Mouse (Mus musculus) NIH3T3 (cell line): Measurements from ENCODE around the gene Gpatch4.
A peak's percentile ranks its signal among the peaks of the same experiment; 100 is the strongest.

Source experiments
- DNase-seq: peaks from one replicate; pipeline ENCODE4 v3.0.0-alpha.2; 2012; ENCODE audit warnings: low read depth

Gpatch4 gene

DNA sequence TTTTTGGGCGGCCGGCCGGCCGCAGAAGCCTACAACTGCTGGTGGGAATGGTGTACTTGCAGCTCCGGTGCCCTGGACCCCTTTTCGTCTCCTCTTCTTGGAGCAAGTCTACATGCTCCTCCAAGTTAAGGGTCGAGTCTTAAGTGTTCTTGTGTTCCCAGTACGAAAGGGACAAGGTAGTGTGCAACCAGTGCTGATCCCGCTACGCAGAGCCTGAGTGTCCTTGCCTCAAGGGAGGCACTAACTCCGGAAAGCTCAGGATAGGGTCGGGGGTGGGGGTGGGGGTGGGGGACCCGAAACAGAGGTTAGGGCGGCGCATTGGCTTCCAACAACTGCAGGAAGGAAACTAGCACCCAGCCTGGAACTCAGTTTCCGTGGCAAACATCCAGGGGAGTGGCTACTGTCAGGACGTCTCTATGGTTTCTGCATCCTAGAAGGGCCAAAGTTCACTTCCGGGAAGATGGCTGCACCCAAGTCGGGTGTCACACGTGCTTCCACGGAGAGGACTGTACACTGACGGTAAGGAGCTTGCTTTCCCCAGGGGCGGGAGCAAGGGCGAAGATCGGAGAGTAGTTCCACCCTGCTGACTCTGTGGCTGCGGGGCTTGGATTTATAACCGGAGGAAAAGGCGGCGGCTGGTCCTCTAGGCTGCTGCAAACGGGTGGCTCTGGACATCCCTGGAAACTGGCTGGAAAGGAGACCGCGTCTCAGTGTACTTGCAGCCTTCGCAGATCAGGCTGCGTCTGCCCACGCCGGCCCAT is at the start of gene Gpatch4:
Gpatch4 (plus strand) TSS at position 448 of the 761 bp plus-strand sequence.
- DNase-seq = peak; percentile 97

DNA sequence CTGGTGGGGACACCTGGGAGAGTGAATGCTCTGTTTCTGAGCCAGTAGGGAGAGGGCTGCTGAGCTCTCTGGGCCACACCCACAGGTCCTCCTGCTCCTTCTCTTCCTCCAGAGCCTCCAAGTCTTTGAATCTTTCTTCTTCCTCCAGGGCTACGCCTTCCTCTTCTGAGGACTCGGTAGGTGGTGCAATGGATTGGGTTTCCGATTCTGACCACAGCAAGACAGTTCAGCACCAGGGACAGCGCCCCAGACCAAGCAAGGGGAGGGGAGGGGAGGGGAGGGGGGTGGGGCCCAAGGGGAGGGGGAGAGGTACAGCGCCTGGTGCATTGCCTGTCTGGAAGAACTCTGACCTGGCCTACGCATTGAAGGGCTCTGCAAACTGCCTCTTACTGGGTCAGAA is 49.5 kb upstream of the Gpatch4 start:
- DNase-seq = peak; percentile 79

DNA sequence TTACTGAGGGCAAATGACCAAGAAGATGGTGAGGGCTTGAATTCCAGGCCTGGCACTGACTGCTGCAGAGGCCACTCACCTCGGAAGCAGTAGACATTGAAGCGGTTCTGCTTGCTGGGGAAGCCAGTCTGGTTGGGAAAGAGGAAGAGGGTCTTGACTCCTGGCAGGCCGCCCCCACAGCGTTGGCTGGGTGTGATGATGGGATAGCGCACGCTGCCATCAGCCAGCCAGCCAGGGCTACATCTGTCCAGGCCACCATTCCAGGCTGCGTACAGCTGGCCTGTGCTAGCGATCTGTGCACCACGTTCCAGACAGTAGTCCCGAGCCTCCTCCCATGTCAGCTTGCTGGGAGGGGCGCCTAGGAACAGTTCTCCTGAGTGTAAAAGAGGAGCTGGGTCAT is 47.6 kb upstream of the Gpatch4 start:
- no peak for DNase-seq

DNA sequence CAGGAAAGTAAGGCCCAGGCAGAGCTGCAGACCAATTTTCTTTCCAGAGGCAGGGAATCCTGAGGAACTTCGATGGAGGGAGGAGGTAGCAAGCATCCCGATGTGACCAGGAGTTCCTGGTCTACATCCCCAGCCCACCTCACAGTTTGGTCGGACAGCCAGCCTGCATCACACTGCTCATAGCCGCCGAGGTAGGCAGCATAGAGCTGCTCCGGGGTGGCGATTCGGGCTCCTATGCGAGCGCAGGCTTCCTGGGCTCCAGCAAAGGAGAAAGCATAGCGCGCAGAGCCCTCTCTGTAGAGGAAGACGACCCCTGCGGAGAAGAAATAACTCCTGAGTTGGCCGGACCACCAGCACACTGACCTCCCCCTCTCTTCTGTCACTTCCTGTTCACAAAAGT is 46.5 kb upstream of the Gpatch4 start:
- no peak for DNase-seq

DNA sequence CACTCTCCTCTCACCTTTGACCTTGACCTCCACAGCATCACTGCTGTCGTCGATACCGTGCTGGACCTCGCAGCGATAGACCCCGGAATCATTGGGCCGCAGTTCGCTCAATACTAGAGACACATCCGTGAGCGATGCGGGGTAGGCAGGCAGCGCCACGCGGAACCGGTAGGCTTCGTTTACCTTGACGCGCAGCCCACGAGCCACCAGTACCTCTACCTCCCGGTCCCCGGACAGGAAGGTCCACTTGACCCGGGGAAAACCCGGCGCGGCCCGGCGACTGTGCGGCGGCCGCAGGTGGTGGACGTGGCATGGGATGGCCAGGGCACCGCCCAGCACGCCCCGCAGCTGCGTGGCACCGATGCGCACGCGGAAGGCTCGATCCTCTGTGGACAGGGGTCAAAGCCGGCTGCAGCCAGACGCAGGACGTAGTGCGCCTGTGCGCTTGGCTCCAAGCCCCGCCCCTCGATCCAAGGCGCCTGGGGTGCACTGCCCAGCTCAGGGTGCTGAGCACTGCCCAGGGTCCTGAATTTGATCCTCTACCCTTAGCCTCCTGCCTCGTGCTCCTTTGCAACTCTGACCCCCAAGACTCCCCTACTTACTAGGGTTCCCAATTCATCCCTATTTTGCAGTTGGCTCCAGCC is 45.8 kb upstream of the Gpatch4 start:
- DNase-seq = peak; percentile 56

DNA sequence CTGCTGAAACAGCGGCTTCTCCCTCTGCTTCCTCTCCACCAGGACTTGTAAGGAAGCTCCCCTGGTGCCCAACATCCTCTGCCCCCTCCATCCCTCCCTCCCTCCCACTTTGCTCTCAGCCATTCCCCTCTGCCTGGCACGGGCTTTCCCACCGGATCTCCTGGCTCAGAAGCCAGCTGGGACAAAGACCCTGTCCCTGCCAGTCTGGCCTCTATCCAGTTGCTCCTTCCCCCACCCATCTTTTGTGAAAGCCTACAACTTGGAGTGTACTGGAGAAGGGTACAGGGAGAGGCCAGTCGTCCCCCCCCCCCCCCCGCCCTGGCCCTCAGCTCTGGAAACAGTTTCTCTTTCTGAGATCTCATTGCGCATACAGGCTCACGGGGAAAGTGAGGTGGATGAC is 44.2 kb upstream of the Gpatch4 start:
- DNase-seq = no peak

DNA sequence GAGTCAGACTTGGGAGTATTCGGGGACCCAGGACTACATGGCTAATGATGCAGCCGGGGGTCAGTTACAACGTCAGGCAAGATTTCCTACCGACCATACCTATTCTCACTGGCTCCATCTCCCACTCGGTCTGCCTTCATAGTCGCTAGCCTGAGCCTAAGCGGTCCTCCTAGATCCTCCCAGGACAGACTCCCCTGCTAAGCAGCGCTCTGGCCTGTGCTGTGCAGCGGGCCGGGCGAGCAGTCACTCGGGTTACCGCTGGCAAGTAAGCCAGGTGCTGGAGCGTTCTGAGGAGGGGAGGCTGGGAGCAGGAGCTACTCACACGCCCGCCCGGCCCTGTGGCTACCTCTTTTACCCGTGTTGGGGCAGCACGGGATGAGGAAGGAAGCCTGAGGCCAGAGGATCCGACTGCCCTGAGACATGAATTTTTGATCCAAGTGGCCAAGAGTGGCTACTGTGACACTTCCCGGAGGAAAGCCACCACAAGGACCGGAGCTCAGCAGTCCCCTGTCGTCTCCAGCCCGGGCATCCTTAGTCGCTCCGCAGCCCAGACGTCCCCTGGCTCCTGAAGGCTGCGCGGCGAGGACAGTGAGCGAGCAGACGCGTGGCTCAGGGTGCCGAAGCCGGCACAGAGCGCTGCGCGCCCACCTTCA is 43.5 kb upstream of the Gpatch4 start:
- no peak for DNase-seq

DNA sequence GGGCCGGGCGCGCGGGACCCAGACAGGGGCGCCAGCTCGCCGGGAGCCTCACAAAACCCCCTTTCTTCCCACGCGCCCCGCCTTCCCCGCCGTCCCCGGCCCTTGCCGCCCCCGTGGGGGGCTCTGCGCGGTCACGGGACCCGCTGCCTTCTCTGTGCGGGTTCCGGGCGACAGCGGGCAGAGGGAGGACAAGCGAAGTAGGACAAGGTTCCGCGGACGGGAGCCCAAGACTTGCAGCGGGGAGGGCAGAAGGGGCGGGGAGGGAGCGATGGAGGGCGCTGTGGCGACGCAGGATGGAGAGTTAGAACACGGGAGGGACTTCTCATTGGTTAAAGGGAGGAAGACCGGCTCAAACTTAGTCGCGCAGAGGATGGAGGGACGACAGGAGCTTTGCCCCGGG is 42.7 kb upstream of the Gpatch4 start, which contains the start of gene Bcan:
Bcan (minus strand) TSS at position 50 of the 400 bp plus-strand sequence.
- DNase-seq = no peak

DNA sequence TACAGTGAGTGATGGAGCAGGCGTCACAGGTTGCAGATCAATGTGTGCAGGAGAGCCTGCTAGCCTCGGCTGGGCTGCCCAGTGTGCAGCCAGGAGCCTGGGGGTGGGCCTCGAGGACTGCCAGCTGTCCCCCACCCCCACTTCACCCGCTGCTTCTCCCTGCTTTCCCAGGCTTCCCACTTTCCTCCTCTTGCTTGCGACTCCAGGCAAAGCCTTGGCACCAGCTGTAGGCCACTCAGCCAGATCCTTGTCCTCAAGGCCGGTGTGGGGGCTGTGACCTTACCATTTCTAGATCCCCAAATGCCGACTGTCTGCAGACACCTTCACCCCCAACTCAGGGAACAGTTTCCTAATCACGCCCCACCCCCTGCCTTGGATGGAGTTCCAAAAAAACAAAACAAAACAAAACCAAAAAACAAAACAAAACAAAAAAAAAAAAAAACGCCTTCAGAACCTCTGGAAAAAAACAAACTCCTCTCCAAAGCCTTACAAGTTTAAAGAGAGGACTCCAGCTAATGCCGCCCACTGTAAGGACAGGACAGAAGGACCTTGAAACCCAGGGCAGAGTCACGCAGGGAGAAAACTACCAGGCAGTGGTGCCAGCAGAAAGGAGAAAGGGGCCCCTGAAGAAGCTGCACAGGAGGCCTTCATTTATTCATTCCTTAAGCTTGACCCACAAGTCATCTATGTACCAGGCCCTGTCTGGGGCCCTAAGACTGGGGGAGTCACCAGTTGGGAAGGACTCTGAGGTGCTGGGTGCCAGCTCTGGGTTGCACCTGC is 41.9 kb upstream of the Gpatch4 start:
- DNase-seq = no peak

DNA sequence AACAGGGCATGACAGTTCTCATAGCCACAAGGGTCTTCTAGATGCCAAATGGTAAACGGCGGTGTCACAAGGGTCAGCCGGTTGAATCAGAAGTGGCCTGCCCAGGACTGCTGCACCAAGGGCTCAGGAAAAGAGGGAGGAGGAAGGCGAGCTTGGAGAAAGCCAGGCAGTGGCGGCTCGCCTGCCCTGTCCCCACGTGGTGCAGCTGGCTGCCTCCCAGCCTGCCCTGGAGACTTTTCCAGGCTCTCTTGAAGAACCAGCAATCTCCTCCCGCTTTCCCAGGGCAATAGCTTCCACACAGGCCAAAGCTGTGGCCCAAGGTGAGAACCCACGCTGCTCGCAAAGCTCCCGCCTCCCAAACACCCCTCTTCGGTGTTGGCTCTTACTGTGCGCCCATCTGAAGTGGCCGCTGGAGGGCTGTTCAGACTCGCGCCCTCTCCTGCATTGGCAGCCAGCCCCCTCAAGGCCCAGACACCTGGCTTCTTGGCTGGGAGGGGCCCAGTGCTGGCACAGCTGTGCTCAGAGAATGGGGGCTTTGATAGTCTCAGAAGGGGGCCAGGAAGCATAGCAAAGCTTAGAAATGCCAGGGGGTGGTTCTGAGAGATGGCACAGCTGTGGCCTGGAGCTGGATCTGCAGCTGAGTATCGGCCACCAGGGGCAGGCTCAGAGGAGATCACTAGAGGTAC is 40.5 kb upstream of the Gpatch4 start:
- peak; percentile 64 for DNase-seq

DNA sequence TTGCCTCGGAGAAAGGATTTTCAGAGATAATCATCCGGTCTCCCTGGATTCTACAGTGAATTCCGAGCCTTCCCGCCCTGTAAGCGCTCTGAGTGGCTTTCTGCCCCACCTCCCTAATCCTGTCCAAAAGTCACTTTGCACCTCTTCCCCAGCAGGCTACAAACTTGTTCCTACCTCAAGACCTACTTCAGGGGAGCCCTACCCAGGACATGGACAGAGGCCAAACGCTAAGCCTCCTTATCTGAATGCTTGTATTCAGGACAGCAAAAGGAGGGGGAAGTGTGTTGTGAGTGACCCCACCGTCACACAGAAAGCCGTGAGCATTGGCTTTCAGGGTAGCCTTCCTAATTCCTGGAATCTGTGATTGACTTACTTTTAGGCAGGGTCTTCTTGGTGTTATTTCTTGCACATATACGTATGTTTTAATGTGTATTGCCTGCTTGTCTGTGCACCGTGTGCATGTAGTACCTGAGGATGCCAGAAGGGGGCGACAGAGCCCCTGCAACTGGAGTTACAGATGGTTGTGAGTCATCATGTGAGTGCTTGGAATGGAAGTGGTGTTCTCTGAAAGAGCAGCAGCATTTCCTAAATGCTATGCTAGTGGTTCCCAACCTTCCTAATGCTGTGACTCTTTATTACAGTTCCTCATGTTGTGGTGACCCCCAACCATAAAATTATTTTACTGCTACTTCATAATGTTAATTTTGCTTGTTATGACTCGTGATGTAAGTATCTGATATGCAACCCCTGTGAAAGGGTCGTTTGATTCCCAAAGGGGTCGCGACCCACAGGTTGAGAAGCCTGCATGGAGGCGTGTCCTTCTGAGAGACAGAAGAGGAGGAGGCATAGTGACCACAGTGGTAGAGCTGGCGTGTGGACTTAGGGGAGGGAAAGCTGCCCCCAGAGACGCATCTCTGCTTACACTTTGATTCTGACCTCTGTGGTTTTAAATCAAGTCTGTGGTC is 36.8 kb upstream of the Gpatch4 start:
- DNase-seq = peak; percentile 57

DNA sequence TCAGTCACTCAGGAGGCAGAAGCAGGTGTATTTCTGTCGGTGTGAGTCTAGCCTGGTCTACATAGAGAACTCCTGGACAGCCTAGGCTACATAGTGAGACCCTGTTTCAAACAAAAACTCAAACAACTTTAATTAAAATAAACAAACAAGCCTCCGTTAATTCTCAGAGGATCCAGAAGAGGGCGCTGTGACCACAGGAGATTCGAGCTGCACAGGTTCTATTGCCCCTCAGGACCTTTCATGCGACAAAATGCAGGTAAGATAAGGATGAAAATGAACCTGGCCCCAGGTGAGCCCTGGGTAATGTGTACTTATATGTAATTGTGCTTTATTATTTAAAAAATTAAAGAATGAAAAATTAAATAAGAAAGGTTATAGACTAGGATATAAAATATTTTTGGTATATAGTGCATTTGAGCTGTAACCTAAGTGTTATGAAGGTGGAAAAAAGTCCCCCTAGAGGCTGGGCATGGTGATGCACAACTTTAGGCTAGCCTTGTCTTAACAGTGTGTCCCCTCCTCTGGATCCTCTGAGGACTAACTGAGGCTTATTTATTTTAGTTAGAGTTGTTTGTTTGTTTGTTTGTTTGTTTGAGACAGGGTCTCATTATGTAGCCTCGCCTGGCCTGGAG is 32.2 kb upstream of the Gpatch4 start:
- peak; percentile 61 for DNase-seq

DNA sequence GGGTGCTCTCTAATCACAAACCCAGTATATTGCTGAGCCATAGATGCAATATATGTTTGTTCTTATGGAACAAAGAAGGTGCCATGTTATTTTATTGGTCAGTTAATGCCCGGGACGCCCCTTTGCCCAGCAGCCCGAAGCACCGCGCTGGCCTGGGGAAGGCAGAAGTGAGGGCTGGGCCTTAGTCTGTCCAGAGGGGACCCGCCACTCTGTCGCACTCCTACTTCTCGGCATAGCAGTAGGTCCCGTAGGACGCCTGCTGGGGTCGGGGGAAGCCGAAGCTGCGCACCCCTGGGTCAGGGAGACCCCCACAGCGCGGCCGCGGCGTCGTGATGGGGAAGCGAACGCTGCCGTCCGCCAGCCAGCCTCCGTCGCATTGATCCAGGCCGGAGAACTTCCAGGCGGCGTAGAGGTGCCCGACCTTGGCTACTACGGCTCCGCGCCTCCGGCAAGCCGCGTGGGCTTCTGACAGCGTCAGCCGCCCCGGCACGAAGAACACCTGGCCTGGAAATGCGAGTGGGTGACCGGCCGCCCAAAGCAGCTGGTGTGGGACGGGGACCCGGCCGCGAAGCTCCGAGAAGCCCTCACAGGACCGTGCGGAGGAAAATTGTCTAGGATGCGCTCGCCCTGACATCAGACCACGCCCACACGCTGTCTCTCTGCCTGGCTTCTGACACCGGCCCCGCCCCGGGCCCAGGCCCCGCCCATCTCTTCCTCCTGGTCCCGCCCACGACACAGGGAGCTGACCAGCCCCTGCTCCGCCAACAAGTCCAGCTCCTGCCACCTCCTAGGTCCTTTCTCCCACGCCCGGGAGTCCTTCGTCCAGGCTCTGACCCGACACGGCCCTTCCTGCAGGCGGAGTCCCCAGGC is 20.4 kb upstream of the Gpatch4 start:
- DNase-seq = peak; percentile 17

DNA sequence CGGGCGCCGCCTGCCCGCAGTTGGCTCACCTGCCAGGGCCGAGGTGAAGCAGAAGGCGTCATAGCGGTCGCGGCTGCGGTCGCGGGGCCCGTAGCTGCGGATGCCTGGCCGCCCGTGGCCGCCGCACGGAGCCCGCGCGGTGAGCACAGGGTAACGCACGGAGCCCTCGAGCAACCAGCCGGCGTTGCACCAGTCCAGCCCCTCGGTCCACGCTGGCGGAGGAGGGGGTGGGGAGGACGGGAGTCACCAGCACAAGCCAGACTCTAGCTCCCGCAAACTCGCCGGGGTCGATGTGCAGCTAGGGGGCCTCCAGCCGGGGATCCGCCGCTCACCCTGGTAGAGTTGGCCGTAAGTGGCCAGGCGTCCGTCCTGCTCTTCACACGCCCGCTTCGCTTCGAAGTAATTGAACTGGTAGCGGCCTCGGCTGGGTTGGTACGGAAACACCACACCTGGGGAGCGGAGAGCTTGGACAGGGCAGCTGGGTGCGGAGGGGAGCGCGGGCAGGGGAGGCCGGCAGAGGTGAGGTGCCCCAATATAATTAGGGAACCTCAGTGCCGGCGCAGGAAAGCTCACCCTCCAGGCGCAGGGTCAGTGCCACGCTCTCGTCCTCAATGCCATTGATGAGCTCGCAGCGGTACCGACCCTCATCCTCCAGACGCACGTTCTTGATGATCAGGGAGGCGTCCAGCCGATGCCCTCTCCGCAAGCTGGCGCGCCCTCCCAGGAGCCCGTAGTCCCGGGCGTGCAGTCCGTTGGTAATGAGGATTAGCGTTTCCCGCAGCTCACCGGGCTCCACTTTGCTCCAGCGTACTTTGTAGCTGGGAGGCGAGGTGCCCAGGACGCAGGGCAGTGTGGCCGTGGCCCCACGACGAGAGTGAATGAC is 19.5 kb upstream of the Gpatch4 start:
- no peak for DNase-seq

DNA sequence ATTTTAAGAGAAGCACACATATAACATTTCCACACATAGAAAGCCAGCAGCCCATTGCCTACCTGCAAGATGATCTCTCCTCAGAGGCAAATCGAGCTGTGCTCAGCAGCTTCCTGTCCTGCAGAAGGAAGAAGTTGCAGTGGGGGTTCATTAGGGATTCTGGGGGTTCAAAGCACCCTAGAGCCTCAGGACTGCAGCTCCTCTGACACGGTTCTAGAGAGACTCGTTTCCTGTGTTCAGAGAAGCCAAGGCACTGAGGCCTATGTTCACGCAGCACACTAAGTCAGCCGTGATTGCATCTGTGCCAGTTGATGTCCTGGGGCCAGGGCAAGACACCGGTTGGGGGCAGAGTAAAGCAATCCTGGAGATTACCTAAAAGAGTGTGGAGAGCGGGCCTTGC is 16.1 kb upstream of the Gpatch4 start:
- DNase-seq = no peak

DNA sequence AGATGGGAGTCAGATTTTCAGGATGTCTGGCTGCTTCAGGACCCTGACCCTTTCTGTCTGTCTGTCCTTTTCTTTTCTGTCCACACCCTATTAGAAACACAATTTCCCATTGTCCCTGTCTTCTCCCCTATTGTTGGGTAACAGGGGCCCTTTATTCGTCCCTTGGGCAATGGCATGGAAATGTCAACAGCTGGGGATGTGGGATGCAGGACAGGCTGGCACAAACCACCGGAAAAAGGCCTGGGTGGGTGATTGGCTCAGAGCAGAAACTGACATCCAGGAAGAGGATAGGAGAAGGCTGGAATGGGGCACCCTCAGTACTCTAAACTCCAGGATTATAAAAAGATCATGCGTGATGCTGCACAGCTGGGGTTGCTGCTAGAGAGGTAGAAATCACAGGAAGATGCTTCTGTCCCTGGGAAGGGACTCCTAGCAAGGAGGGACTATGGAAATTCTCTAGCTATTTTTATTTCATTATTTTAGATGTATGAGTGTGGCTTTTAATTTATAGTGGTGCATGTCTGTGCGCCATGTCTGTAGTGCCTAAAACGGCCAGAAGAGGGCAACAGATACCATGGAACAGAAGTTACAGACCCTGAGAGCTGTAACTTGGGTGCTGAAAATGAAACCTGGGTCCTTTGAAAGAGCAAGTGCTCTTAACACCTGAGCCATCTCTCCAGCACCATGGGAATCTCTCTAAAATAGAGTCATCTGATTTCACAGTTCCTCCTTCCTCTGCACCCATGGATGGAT is 15.3 kb upstream of the Gpatch4 start, which contains the start of gene Hapln2:
Hapln2 (minus strand) TSS at position 150 of the 753 bp plus-strand sequence.
- DNase-seq = peak; percentile 54
